ENCODE assay signal across 8 mouse cellular contexts in the genomic region with DNA sequence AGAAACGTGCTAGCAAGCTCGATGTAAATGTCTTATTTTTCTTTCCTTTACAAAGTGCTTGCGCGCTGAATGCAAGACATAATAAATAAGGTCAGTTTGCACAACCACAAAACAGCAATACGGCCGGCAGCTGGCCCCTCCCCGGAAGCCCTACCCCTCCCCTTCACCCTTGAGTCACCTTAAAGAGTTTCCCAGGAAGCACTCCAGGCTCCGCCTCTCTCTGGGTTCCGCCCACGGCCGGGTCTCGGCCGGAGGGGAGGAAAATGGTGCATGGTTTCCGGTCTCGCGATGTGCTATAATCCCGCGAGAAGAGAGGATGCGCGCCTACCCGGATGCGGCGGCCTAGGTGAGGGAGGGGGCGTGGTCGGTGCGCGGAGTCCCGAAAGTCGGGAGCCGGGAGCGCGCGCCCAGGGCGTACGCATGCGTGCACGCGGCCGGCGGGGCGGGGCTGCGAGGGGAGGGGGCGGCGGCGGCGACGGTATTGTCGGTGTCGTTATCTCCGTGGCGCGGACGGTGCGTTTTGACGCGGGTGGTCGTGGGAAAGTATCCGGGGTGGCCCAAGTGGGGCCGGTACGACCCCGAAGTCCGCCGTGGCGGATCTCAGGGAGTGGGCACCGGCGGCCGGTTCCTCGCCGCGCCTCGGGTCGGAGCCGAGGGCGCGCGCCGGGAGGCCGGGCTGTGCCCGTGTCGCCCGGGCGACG. TPM values are rescaled to one million over a fixed set of nuclear protein-coding genes. Genes with fewer than 3 reads are reported as not detected.
DNase-seq lines count a peak whose midpoint lies in the region; ATAC-seq and TF ChIP-seq lines count a peak whose summit lies in the region.

Agtpbp1 (minus strand) TSS at position 281 of the 701 bp plus-strand sequence.
Naa35 (plus strand) TSS at position 313 of the 701 bp plus-strand sequence.

- H3K9me3 ChIP-seq in G1E (replicated peaks) = no peaks in the 10 kb centered on the region
- no peaks in the 10 kb centered on the region for H3K9me3 ChIP-seq in forebrain, embryonic 16.5 days (ENCODE audit: control insufficient read depth, low read length)
- no peaks in the 10 kb centered on the region for H3K9me3 ChIP-seq in lung, embryonic 14.5 days (ENCODE audit: low read depth, low read length)

- peak; percentile 92 for DNase-seq in G1E (ENCODE audit: low spot score)
- peak; percentile 99 to 100 for DNase-seq in cerebellum, adult 18-20 months
- peak; percentile 99 to 100 for DNase-seq in heart, postnatal 36 days
- peak; percentile 99 to 100 for DNase-seq in layer of hippocampus, adult 2 months (ENCODE audit: low spot score in 2 of 2)
- peak; percentile 100 for DNase-seq in lung, embryonic 14.5 days
- peak; percentile 100 for DNase-seq in thymus, adult 2 months

- peak within 1 kb of the TSS; percentile 94 for H3K9ac ChIP-seq in forebrain, embryonic 16.5 days (replicated peaks; ENCODE audit: low read depth, low read length)
- peak within 1 kb of the TSS; percentile 82 for H3K9ac ChIP-seq in lung, embryonic 14.5 days

- H3K4me1 ChIP-seq in G1E (ENCODE audit: insufficient read depth, low read depth, low read length) = peaks cover 46% of the 10 kb centered on the region
- H3K4me1 ChIP-seq in forebrain, embryonic 16.5 days (replicated peaks; ENCODE audit: control insufficient read depth, insufficient read depth, low read length) = peaks cover 32% of the 10 kb centered on the region
- H3K4me1 ChIP-seq in lung, embryonic 14.5 days (ENCODE audit: insufficient read depth) = peaks cover 7% of the 10 kb centered on the region; the same call in 1 of the 2 replicates
- peaks cover 11% of the 10 kb centered on the region for H3K4me1 ChIP-seq in olfactory bulb, adult 2 months (ENCODE audit: control insufficient read depth, insufficient read depth, low read length)
- H3K4me1 ChIP-seq in thymus, adult 2 months (replicated peaks; ENCODE audit: control insufficient read depth, insufficient read depth, low read length) = peaks cover 8% of the 10 kb centered on the region

- H3K27ac ChIP-seq in forebrain, embryonic 16.5 days (ENCODE audit: low read length) = peak within 1 kb of the TSS; percentile 79
- peak within 1 kb of the TSS; percentile 92 for H3K27ac ChIP-seq in layer of hippocampus, adult 2 months
- peak within 1 kb of the TSS; percentile 75 for H3K27ac ChIP-seq in lung, embryonic 14.5 days (ENCODE audit: low read depth)
- H3K27ac ChIP-seq in olfactory bulb, adult 2 months (ENCODE audit: insufficient read depth, low read depth, low read length) = peak within 1 kb of the TSS; percentile 7; the same call in 1 of the 2 replicates
- H3K27ac ChIP-seq in thymus, adult 2 months (ENCODE audit: control insufficient read depth, insufficient read depth, low read length) = no peak within 1 kb of the TSS

- intact Hi-C loops in heart, postnatal 36 days (cut with DNase I) = loop anchor here (1.0 kb wide), 1 partner anchor 28 kb away; no protein-coding TSS in a partner anchor

- ATAC-seq in G1E (ENCODE audit: extremely low read depth, insufficient number of reproducible peaks, low FRiP score, poor library complexity, severe bottlenecking) = peak; percentile 98
- peak; percentile 98 for ATAC-seq in forebrain, embryonic 16.5 days
- ATAC-seq in lung, embryonic 14.5 days (ENCODE audit: insufficient read depth) = peak; percentile 96

- H3K4me3 ChIP-seq in G1E (ENCODE audit: low read depth, low read length) = peak within 1 kb of the TSS; percentile 90
- peak within 1 kb of the TSS; percentile 98 for H3K4me3 ChIP-seq in forebrain, embryonic 16.5 days (replicated peaks; ENCODE audit: low read length)
- H3K4me3 ChIP-seq in layer of hippocampus, adult 2 months = peak within 1 kb of the TSS; percentile 81
- peak within 1 kb of the TSS; percentile 94 for H3K4me3 ChIP-seq in lung, embryonic 14.5 days (ENCODE audit: low read depth, low read length)
- peak within 1 kb of the TSS; percentile 97 for H3K4me3 ChIP-seq in olfactory bulb, adult 2 months (ENCODE audit: insufficient read depth, low read depth, low read length)
- peak within 1 kb of the TSS; percentile 95 for H3K4me3 ChIP-seq in thymus, adult 2 months (ENCODE audit: control insufficient read depth, insufficient read depth, low read length)

- peak; percentile 69 for TF ChIP-seq POLR2A in olfactory bulb, adult 2 months (IDR thresholded peaks at IDR 0.05; ENCODE audit: insufficient read depth, low read depth, low read length)
- peak; percentile 60 for TF ChIP-seq POLR2A in thymus, adult 2 months (IDR thresholded peaks at IDR 0.05; ENCODE audit: control insufficient read depth, extremely low read depth, insufficient read depth, low read length, poor library complexity)

- WGBS in forebrain, embryonic 16.5 days = under 1% methylated on average over 76 of the region's 83 CpGs
- WGBS in lung, embryonic 14.5 days = under 1% methylated on average over 81 of the region's 83 CpGs
- 1% methylated on average over 82 of the region's 83 CpGs for WGBS in olfactory bulb, adult 2 months
- under 1% methylated on average over 83 of the region's 83 CpGs for WGBS in thymus, adult 2 months

- no peak for TF ChIP-seq CTCF in G1E (IDR thresholded peaks at IDR 0.05; ENCODE audit: low read depth, low read length)
- TF ChIP-seq CTCF in layer of hippocampus, adult 2 months (conservative IDR thresholded peaks at IDR 0.05) = no peak
- TF ChIP-seq CTCF in lung, embryonic 14.5 days (IDR thresholded peaks at IDR 0.05; ENCODE audit: low read depth) = no peak
- TF ChIP-seq CTCF in olfactory bulb, adult 2 months (IDR thresholded peaks at IDR 0.05; ENCODE audit: insufficient read depth, low read depth, low read length) = no peak
- peak; percentile 62; the same call in 1 of the 2 replicates for TF ChIP-seq CTCF in thymus, adult 2 months (IDR thresholded peaks at IDR 0.05; ENCODE audit: borderline replicate concordance, control insufficient read depth, extremely low read depth, insufficient read depth, low read length, poor library complexity)

- peak within 1 kb of the TSS; percentile 99 for H3K4me2 ChIP-seq in forebrain, embryonic 16.5 days (ENCODE audit: low read length)
- H3K4me2 ChIP-seq in lung, embryonic 14.5 days = peak within 1 kb of the TSS; percentile 92

- H3K27me3 ChIP-seq in G1E (ENCODE audit: insufficient read depth, low read length) = no peaks in the 10 kb centered on the region
- H3K27me3 ChIP-seq in forebrain, embryonic 16.5 days (replicated peaks; ENCODE audit: control insufficient read depth, insufficient read depth, low read length) = no peaks in the 10 kb centered on the region
- H3K27me3 ChIP-seq in lung, embryonic 14.5 days (ENCODE audit: insufficient read depth, low read length) = no peaks in the 10 kb centered on the region
- H3K27me3 ChIP-seq in thymus, adult 2 months (ENCODE audit: control insufficient read depth, insufficient read depth, low read length) = no peaks in the 10 kb centered on the region

- peaks cover 34% of the 10 kb centered on the region for H3K36me3 ChIP-seq in G1E (replicated peaks)
- H3K36me3 ChIP-seq in forebrain, embryonic 16.5 days (ENCODE audit: control insufficient read depth, insufficient read depth) = no peaks in the 10 kb centered on the region
- H3K36me3 ChIP-seq in lung, embryonic 14.5 days (ENCODE audit: insufficient read depth) = peaks cover 29% of the 10 kb centered on the region
- no peaks in the 10 kb centered on the region for H3K36me3 ChIP-seq in thymus, adult 2 months (ENCODE audit: control insufficient read depth, insufficient read depth, low read length)

RNA-seq across cellular contexts. Expression of gene Agtpbp1, which starts in this region (rescaled TPM):
- 118 and 147 TPM in 2 replicates for total RNA-seq in G1E (2014; fragmentation: Nextera tagmentation)
- 62.0 and 73.3 TPM in 2 replicates for total RNA-seq in G1E (2017)
- 6.0 and 6.1 TPM in 2 replicates for polyA plus RNA-seq in G1E (2012)
- 56.1 and 60.5 TPM in 2 replicates for polyA plus RNA-seq in forebrain, embryonic 16.5 days (2015; fragmentation: Nextera tagmentation; extraction: Ambion mirVana)
- total RNA-seq in heart, postnatal 36 days (2021) = 100 to 1,000 TPM; 171 to 184 TPM
- 100 to 1,000 TPM; 374 to 406 TPM for total RNA-seq in layer of hippocampus, adult 2 months (2021)
- 18.2 and 22.7 TPM in 2 replicates for polyA plus RNA-seq in lung, embryonic 14.5 days (2014; fragmentation: Nextera tagmentation; extraction: Ambion mirVana)
- polyA plus RNA-seq in olfactory bulb, adult 2 months (2012; ENCODE audit: insufficient read depth, insufficient read length, low replicate concordance, missing spikeins) = not detected in 2 replicates
- 9.9 and 13.5 TPM in 2 replicates for polyA plus RNA-seq in thymus, adult 2 months (2012; rRNA removed)

RNA-seq across cellular contexts. Expression of gene Naa35, which starts in this region (rescaled TPM):
- total RNA-seq in G1E (2014; fragmentation: Nextera tagmentation) (63.7 and 71.9 TPM in 2 replicates), G1E (2017) (29.5 and 31.0 TPM in 2 replicates)
- 8.4 and 8.5 TPM in 2 replicates for polyA plus RNA-seq in G1E (2012)
- polyA plus RNA-seq in forebrain, embryonic 16.5 days (2015; fragmentation: Nextera tagmentation; extraction: Ambion mirVana) = 168 and 177 TPM in 2 replicates
- total RNA-seq in heart, postnatal 36 days (2021) = 10 to 100 TPM; 86.6 to 99.5 TPM
- 10 to 100 TPM; 88.5 to 98.8 TPM for total RNA-seq in layer of hippocampus, adult 2 months (2021)
- 82.4 and 83.5 TPM in 2 replicates for polyA plus RNA-seq in lung, embryonic 14.5 days (2014; fragmentation: Nextera tagmentation; extraction: Ambion mirVana)
- not detected in 2 replicates for polyA plus RNA-seq in olfactory bulb, adult 2 months (2012; ENCODE audit: insufficient read depth, insufficient read length, low replicate concordance, missing spikeins)
- 44.5 and 54.3 TPM in 2 replicates for polyA plus RNA-seq in thymus, adult 2 months (2012; rRNA removed)
